Mouse (Mus musculus): ENCODE data around the gene Cdc26.

DNA sequence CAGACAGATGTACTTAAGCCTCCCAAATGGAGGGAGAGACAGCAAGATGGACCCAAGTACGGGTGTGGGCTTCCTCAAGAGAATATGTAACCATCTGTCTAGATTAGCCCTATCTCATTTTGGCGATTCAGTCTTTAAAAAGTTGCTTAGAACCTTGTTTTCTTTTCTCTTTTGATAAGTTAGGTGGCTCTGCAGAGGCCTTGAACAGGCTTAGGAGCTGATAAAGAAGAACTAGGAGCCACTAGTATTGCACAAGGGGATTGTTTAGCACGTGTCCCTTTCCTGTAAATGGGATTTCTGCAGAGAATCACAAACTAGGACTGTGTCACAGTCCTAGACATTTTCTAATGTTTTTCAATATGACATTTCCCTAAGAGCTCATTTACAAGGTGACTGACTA, 39.4 kb downstream of the Cdc26 start:
- TF ChIP-seq RCOR1 (conservative IDR thresholded peaks at IDR 0.05; ENCODE audit: low read depth, low read length) (no peak), MAX (IDR thresholded peaks at IDR 0.05; ENCODE audit: low read length) (no peak), E2F4 (IDR thresholded peaks at IDR 0.05; ENCODE audit: insufficient replicate concordance, low read depth, low read length) (no peak), CTCF (conservative IDR thresholded peaks at IDR 0.05 in 1 of 2, IDR thresholded peaks at IDR 0.05 in 1 of 2; ENCODE audit: low read depth in 2 of 2, low read length in 2 of 2) (no peak), ZMIZ1 (IDR thresholded peaks at IDR 0.05; ENCODE audit: low read depth, low read length) (no peak), MXI1 (IDR thresholded peaks at IDR 0.05; ENCODE audit: low read depth, low read length) (no peak), USF1 (IDR thresholded peaks at IDR 0.05; ENCODE audit: low read depth, low read length) (no peak), USF2 (conservative IDR thresholded peaks at IDR 0.05; ENCODE audit: low read depth, low read length) (no peak), MAFK (IDR thresholded peaks at IDR 0.05; ENCODE audit: insufficient replicate concordance, low read length) (no peak), EP300 (IDR thresholded peaks at IDR 0.05; ENCODE audit: low read length) (no peak), MAZ (IDR thresholded peaks at IDR 0.05; ENCODE audit: low read depth, low read length) (no peak)
